Mouse (Mus musculus) intestine, embryonic 16.5 days (tissue): ENCODE results near the gene Mrs2. TPM values are rescaled to one million over a fixed set of nuclear protein-coding genes. Genes with fewer than 3 reads are reported as not detected.

Experiments
- ATAC-seq: fragments of 200-750 bp; cut with Nextera tagmentation; 2 replicates; pipeline ENCODE4 v1.8.0; 2017; ENCODE audit warnings: moderate TSS enrichment, moderate library complexity
- H3K27ac ChIP-seq: fragments of 300-500 bp; sonication (generic); 2 replicates; pipeline ENCODE4 v1.5.1; 2014; ENCODE audit warnings: mild to moderate bottlenecking, low read length
- H3K27me3 ChIP-seq: fragments of 300-500 bp; sonication (generic); replicated peaks from 2 replicates; pipeline ENCODE4 v1.6.1; 2014; ENCODE audit warnings: low read length, control low read depth, mixed read lengths; ENCODE audit not compliant: control insufficient read depth, insufficient read depth
- H3K36me3 ChIP-seq: fragments of 300-500 bp; sonication (generic); 2 replicates; pipeline ENCODE4 v1.6.1; 2014; ENCODE audit warnings: low read length, control low read depth; ENCODE audit not compliant: control insufficient read depth, insufficient read depth
- H3K4me1 ChIP-seq: fragments of 300-500 bp; sonication (generic); 2 replicates; pipeline ENCODE4 v1.6.1; 2014; ENCODE audit warnings: low read length, control low read depth, mixed read lengths; ENCODE audit not compliant: control insufficient read depth, insufficient read depth
- H3K4me2 ChIP-seq: fragments of 300-500 bp; sonication (generic); 2 replicates; pipeline ENCODE4 v1.6.1; 2014; ENCODE audit warnings: low read depth, low read length, control low read depth
- H3K4me3 ChIP-seq: fragments of 300-500 bp; sonication (generic); 2 replicates; pipeline ENCODE4 v1.5.1; 2014; ENCODE audit warnings: mild to moderate bottlenecking, low read length
- H3K9ac ChIP-seq: fragments of 300-500 bp; sonication (generic); 2 replicates; pipeline ENCODE4 v1.6.1; 2014; ENCODE audit warnings: low read depth, low read length
- H3K9me3 ChIP-seq: fragments of 300-500 bp; sonication (generic); 2 replicates; pipeline ENCODE4 v1.6.1; 2016; ENCODE audit warnings: low read length, control low read depth; ENCODE audit not compliant: control insufficient read depth
- WGBS: fragments of 180-500 bp; shearing (Covaris S2); extraction: QIAGEN DNeasy Blood & Tissue Kit; methylation state at CpG from one replicate; pipeline ENCODE4 v1.1.7; 2014; 5-methylcytosine and 5-hydroxymethylcytosine counted together
- polyA plus RNA-seq: library from polyadenylated mRNA; unstranded; fragments of >200 nt; fragmentation: Nextera tagmentation; extraction: Ambion mirVana; gene quantifications from 2 replicates; pipeline ENCODE4 v1.2.1, GENCODE M21; 2015

Gene Mrs2
- polyA plus RNA-seq, 1 experiment from 2014 or later, result 17.1 TPM

DNA sequence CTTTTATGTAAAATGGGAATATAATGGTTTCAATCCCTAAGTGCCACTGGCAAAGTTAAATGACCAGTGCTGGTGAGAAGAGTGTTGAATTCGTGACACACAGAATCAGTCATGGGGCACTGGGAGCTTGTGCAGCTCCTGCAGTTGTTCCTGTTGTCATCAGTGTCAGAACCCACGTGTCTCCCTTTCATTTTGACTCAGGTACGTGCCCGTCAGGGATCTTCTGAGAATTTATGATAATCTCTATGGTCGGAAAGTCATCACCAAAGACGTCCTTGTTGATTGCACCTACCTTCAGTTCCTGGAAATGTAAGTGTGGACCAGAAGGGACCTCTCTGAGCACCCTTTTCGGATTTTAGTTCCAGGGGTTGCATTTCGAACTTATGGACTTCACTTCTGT, 58.1 kb downstream of the Mrs2 start:
- Histone ChIP-seq H3K36me3 (no peaks in the 10 kb centered on the region), H3K4me1 (peaks cover 8% of the 10 kb centered on the region; the same call in 1 of the 2 replicates), H3K9ac (no peak overlapping the region), H3K27ac (no peak overlapping the region), H3K4me2 (no peak overlapping the region), H3K4me3 (no peak overlapping the region), H3K9me3 (no peaks in the 10 kb centered on the region), H3K27me3 (no peaks in the 10 kb centered on the region)
- no peak for ATAC-seq
- 86% methylated on average over 8 of the region's 8 CpGs for WGBS

DNA sequence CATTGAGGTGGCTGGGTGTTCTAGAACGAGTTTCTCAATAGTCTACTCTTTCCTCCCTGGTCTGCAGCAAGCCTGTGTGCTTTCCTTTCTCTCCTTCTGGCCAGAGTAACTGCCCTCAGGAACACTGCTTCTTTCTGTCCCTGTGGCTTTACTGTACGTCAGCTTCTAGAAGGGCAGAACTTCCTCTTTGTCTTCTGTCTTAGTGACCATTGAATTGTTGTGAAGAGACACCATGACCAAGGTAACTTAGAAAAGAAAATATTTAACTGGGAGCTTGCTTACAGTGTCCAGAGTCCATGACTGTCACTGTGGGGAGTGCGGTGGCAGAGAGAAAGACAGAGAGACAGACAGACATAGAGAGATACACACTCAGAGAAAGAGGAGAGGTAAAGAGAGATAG, 60.1 kb downstream of the Mrs2 start:
- H3K4me3 ChIP-seq, result no peak overlapping the region
- no peaks in the 10 kb centered on the region for H3K36me3 ChIP-seq
- no peaks in the 10 kb centered on the region for H3K9me3 ChIP-seq
- 72% methylated on average over 3 of the region's 3 CpGs for WGBS
- H3K4me2 ChIP-seq, result no peak overlapping the region
- H3K27me3 ChIP-seq, result no peaks in the 10 kb centered on the region
- H3K9ac ChIP-seq, result no peak overlapping the region
- ATAC-seq, result no peak
- peaks cover under 1% of the 10 kb centered on the region; the same call in 1 of the 2 replicates for H3K4me1 ChIP-seq
- no peak overlapping the region for H3K27ac ChIP-seq

DNA sequence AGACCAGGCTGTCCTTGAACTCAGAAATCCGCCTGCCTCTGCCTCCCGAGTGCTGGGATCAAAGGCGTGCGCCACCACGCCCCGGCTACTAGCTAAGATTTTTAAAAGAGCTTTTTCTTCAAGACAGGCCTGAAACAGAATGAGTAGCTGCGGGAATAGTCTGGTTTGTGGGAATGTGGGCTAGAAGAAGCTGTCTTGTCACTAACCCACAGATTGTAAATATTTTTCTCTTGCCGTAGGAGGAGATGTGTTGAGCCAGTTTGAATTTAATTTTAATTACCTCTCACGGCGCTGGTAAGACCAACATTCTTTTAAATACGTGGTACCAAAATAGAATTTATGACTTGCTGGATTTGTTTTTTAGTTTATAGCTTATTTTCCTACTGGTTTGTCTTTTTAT, 61.5 kb downstream of the Mrs2 start:
- H3K36me3 ChIP-seq, result no peaks in the 10 kb centered on the region
- H3K4me3 ChIP-seq, result no peak overlapping the region
- no peaks in the 10 kb centered on the region for H3K9me3 ChIP-seq
- no peak overlapping the region for H3K27ac ChIP-seq
- ATAC-seq, result no peak
- H3K27me3 ChIP-seq, result no peaks in the 10 kb centered on the region
- no peak overlapping the region for H3K4me2 ChIP-seq
- H3K4me1 ChIP-seq, result no peaks in the 10 kb centered on the region
- H3K9ac ChIP-seq, result no peak overlapping the region
- 83% methylated on average over 11 of the region's 11 CpGs for WGBS

DNA sequence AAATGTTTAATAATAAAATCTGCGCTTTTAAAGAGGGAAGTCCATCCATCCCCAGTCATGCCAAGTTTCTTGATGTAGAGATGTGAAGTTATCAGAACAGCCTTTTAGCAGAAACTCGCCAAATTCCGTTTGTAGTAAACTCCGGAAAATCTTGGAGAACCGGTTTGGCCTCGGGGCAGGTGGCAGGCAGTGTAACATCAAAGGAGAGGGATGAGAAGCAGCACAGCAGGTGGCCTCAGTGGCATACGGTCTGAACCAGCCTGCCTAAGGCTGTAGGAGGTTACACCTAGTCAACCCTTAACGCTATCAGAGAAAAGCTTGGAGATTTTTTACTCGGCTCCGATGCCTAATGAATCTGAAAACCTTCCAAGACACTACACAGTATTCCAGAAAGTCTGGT, 64.7 kb downstream of the Mrs2 start:
- H3K9me3 ChIP-seq, result no peaks in the 10 kb centered on the region
- 9% methylated on average over 10 of the region's 10 CpGs for WGBS
- H3K4me3 ChIP-seq, result no peak overlapping the region
- H3K27ac ChIP-seq, result no peak overlapping the region
- no peak overlapping the region for H3K4me2 ChIP-seq
- no peak overlapping the region for H3K9ac ChIP-seq
- H3K4me1 ChIP-seq, result no peaks in the 10 kb centered on the region
- no peaks in the 10 kb centered on the region for H3K27me3 ChIP-seq
- H3K36me3 ChIP-seq, result no peaks in the 10 kb centered on the region
- peak; percentile 94 for ATAC-seq

DNA sequence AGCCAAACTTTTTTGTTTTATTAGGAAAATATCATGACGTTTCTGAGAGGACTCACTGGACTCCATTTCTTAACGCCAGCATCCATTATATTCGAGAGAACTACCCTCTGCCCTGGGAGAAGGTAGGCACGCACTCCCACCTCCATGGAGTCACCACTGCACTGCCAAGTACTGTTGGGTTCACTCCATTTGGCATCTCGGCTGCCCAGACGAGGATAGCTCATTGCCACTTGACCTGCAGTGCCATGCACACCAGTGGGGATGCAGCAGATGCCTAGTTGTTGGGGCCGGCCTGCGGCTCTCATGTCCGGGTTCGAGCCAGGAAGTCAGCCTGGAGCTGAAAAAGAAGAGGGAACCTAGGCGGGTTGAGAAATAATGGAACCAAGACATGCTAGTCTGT, 65.1 kb downstream of the Mrs2 start:
- Histone ChIP-seq H3K36me3 (no peaks in the 10 kb centered on the region), H3K27ac (no peak overlapping the region), H3K4me1 (no peaks in the 10 kb centered on the region), H3K9me3 (no peaks in the 10 kb centered on the region), H3K4me2 (no peak overlapping the region), H3K27me3 (no peaks in the 10 kb centered on the region), H3K9ac (no peak overlapping the region), H3K4me3 (no peak overlapping the region)
- 44% methylated on average over 11 of the region's 11 CpGs for WGBS
- ATAC-seq, result no peak

DNA sequence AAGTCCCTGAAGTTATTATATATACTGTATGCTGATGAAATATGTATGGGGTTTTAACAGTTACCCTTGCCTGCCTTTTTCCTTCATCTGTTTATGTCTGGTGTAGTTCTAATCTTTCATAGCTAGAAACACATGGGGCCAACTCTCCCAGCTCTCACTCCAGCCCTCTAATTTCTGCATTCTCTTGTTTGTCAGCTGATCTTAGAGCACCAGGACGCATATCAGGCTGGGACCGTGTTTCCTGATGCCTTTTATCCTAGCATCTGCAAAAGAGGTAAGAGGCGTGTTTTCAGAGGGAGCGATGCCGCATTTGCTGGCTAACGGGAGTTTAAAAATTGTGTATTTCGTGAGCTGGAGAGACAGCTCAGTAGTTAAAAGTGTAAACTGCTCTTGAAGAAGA, 67.5 kb downstream of the Mrs2 start:
- Histone ChIP-seq H3K4me3 (no peak overlapping the region), H3K27ac (no peak overlapping the region), H3K9ac (no peak overlapping the region), H3K27me3 (no peaks in the 10 kb centered on the region), H3K4me1 (no peaks in the 10 kb centered on the region), H3K4me2 (no peak overlapping the region), H3K36me3 (no peaks in the 10 kb centered on the region), H3K9me3 (no peaks in the 10 kb centered on the region)
- WGBS, result 76% methylated on average over 7 of the region's 7 CpGs
- no peak for ATAC-seq

DNA sequence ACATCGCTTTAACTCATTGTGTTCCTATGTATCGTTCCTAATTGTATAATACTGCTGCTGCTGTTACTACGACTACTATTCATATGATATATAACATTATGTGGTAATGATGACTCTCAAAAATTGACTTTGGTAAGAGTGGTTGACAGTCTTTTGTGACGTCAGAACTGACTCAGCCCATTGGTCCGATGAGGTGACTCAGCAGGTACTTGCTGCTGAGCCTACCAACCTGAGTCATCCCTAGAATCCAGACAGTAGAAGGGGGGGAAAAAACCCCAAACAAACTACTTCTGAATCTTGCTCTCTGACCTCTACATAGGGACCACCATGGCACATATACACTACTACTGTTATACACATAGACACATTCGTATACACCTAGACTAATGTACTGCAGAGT, 71.3 kb downstream of the Mrs2 start:
- no peaks in the 10 kb centered on the region for H3K9me3 ChIP-seq
- no peak overlapping the region for H3K4me3 ChIP-seq
- H3K9ac ChIP-seq, result no peak overlapping the region
- H3K4me1 ChIP-seq, result no peaks in the 10 kb centered on the region
- WGBS, result 87% methylated on average over 6 of the region's 6 CpGs
- H3K36me3 ChIP-seq, result no peaks in the 10 kb centered on the region
- no peak overlapping the region for H3K4me2 ChIP-seq
- no peak for ATAC-seq
- H3K27me3 ChIP-seq, result no peaks in the 10 kb centered on the region
- H3K27ac ChIP-seq, result no peak overlapping the region

DNA sequence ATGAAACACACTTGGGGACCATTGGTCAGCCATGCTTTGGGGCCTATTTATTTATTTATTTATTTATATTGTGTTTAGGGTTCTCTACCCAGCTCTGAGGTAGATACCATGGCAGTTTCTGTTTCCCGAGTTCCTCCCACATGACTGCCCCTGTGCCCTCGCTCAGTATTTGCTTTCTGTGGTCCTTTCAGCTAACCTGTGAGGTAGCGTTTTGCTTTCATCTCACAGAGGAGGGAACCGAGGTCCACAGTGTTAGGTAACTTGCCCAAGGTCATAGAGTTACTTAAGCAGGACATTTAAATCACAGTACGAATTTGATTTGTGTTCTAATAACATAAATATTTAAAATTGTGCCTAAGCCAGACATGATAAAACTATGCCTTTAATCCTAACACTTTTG, 73.0 kb downstream of the Mrs2 start:
- no peak overlapping the region for H3K9ac ChIP-seq
- H3K4me3 ChIP-seq, result no peak overlapping the region
- no peaks in the 10 kb centered on the region for H3K36me3 ChIP-seq
- no peaks in the 10 kb centered on the region for H3K27me3 ChIP-seq
- 70% methylated on average over 5 of the region's 5 CpGs for WGBS
- no peaks in the 10 kb centered on the region for H3K9me3 ChIP-seq
- ATAC-seq, result no peak
- H3K27ac ChIP-seq, result no peak overlapping the region
- H3K4me1 ChIP-seq, result no peaks in the 10 kb centered on the region
- no peak overlapping the region for H3K4me2 ChIP-seq

DNA sequence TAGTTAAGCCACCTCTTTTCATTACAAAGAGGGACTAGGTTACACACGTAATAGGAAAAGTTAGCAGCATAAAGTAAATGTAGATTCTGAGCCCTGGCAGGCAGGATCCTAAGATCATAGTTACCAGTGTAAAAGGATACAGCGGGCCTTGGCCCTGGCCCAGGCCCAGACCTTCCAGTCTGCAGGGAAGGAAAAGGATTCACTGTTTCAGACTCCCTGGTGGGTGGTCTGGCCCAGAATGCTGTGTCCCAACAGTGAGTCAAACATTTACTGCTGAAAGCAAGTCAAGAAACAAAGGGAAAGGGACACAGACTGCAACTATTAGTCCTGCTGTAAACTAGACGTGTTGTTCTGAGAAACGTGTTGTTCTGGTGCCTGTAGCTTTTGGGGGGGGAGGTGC, 74.6 kb downstream of the Mrs2 start:
- H3K4me2 ChIP-seq, result no peak overlapping the region
- 22% methylated on average over 4 of the region's 4 CpGs for WGBS
- ATAC-seq, result peak; percentile 56; the same call in 1 of the 2 replicates
- no peaks in the 10 kb centered on the region for H3K4me1 ChIP-seq
- H3K9me3 ChIP-seq, result no peaks in the 10 kb centered on the region
- no peaks in the 10 kb centered on the region for H3K36me3 ChIP-seq
- no peak overlapping the region for H3K4me3 ChIP-seq
- H3K27me3 ChIP-seq, result no peaks in the 10 kb centered on the region
- no peak overlapping the region for H3K9ac ChIP-seq
- H3K27ac ChIP-seq, result no peak overlapping the region

DNA sequence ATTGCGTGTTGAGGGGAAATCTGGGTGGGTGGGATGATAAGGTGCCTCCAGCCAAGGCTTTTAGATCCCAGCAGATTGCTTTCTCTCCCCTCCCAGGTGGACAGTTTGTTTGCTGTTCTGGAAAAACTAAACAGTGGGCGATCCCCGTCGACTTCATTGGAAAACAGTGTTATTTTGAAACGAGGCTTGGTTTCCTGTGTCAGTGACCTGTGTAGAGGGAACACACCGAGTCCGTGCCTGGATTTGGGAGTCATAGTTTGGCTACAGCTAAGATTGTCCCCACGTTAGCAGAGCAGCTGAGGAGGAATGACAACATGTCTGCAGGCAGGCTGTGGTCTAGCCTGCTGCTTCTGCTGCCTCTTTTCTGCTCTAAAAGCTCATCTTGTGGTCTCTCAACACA, 76.9 kb downstream of the Mrs2 start:
- no peak overlapping the region for H3K4me2 ChIP-seq
- no peaks in the 10 kb centered on the region for H3K27me3 ChIP-seq
- no peaks in the 10 kb centered on the region for H3K36me3 ChIP-seq
- H3K9me3 ChIP-seq, result no peaks in the 10 kb centered on the region
- no peak overlapping the region for H3K9ac ChIP-seq
- H3K4me3 ChIP-seq, result no peak overlapping the region
- H3K27ac ChIP-seq, result no peak overlapping the region
- no peak for ATAC-seq
- WGBS, result 55% methylated on average over 8 of the region's 8 CpGs
- H3K4me1 ChIP-seq, result 0 out of 2 replicates have a peak, but pooled peaks cover under 1% of the 10 kb centered on the region
